31 mouse cellular contexts compared by ENCODE assay signal in the genomic region with DNA sequence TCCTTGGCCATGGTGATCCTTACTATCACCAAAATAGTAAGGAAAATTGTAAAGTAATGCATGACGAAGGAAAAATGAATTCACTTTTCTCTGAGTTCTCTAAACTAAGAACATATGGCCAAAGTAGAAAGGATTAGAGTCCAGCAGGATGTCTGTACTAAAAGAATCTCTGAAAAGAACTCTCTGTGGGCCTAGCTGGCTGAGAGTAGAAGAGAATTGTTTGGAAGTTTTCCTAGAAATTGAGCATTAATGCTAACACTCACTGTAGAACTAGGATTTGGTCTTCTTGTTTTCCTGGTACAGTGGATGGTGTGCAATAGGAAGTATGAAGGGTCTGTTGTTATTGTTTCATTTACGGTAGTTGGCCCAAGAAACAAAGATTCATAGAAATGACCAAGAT. TPM values are rescaled to one million over a fixed set of nuclear protein-coding genes. Genes with fewer than 3 reads are reported as not detected.
"Had no signal": no experiment of that assay in that cellular context is flagged by ENCODE, and none has a peak within 500 bp of the region (broad histone marks: within the 10 kb centered on the region; RNA-seq: fewer than 3 reads in every experiment).

No protein-coding gene starts in this region.

- H3K4me2 ChIP-seq: heart, embryonic 11.5 days; heart, embryonic 13.5 days; heart, embryonic 15.5 days; hindbrain, embryonic 13.5 days; hindbrain, embryonic 15.5 days; kidney, embryonic 15.5 days; limb, embryonic 13.5 days; liver, embryonic 11.5 days; liver, embryonic 13.5 days; liver, embryonic 15.5 days had no signal

- H3K4me3 ChIP-seq: heart, adult 2 months; heart, embryonic 13.5 days; heart, embryonic 15.5 days; hindbrain, embryonic 13.5 days; hindbrain, embryonic 15.5 days; kidney, embryonic 15.5 days; layer of hippocampus, adult 2 months; left cerebral cortex, adult 2 months; limb, embryonic 13.5 days; liver, embryonic 13.5 days; liver, embryonic 15.5 days had no signal

- DNase-seq: gastrocnemius, postnatal 14 days; gastrocnemius, postnatal 36 days; heart, adult 11 months; heart, adult 2 months; heart, postnatal 14 days; heart, postnatal 36 days; kidney, adult 11 months; kidney, adult 2 months; kidney, adult 9 months; kidney, postnatal 14 days; kidney, postnatal 4 days; liver; liver, embryonic 13.5 days had no signal

- H3K9ac ChIP-seq: heart, embryonic 13.5 days; heart, embryonic 15.5 days; hindbrain, embryonic 13.5 days; hindbrain, embryonic 15.5 days; kidney, embryonic 15.5 days; limb, embryonic 13.5 days; liver, embryonic 13.5 days; liver, embryonic 15.5 days had no signal

- ATAC-seq: hindbrain, postnatal 0 days; intestine, embryonic 16.5 days had no signal

- H3K9me3 ChIP-seq: heart, embryonic 13.5 days; heart, embryonic 15.5 days; hindbrain, embryonic 13.5 days; hindbrain, embryonic 15.5 days; kidney, embryonic 15.5 days; limb, embryonic 13.5 days; liver, embryonic 13.5 days; liver, embryonic 15.5 days had no signal

- H3K36me3 ChIP-seq: heart, embryonic 13.5 days; heart, embryonic 15.5 days; hindbrain, embryonic 13.5 days; hindbrain, embryonic 15.5 days; kidney, embryonic 15.5 days; limb, embryonic 13.5 days; liver, embryonic 13.5 days; liver, embryonic 15.5 days had no signal

- H3K27me3 ChIP-seq: heart, embryonic 13.5 days; heart, embryonic 15.5 days; hindbrain, embryonic 15.5 days; kidney, embryonic 15.5 days had no signal

- H3K27ac ChIP-seq: heart, adult 2 months; heart, embryonic 13.5 days; heart, embryonic 15.5 days; hindbrain, embryonic 13.5 days; hindbrain, embryonic 15.5 days; hindbrain, postnatal 0 days; kidney, embryonic 15.5 days; kidney, postnatal 0 days; layer of hippocampus, adult 2 months; left cerebral cortex, adult 2 months; limb, embryonic 13.5 days; liver, embryonic 13.5 days; liver, embryonic 15.5 days had no signal

RNA-seq across cellular contexts. Expression of gene Mfsd4b3, which starts 4.8 kb away (rescaled TPM):
- polyA plus RNA-seq: hindbrain, postnatal 0 days had no signal

RNA-seq across cellular contexts. Expression of gene Mfsd4b2, which starts 28.4 kb away (rescaled TPM):
- polyA plus RNA-seq: heart, adult 2 months; heart, embryonic 11.5 days; heart, embryonic 13.5 days; heart, embryonic 15.5 days; heart, postnatal 0 days; hindbrain, embryonic 11.5 days; hindbrain, embryonic 13.5 days; hindbrain, embryonic 15.5 days; hindbrain, postnatal 0 days; kidney, embryonic 15.5 days; kidney, postnatal 0 days; limb, embryonic 11.5 days; limb, embryonic 13.5 days; liver, embryonic 11.5 days; liver, embryonic 13.5 days; liver, embryonic 15.5 days had no signal

RNA-seq across cellular contexts. Expression of gene Mfsd4b5, which starts 31.3 kb away (rescaled TPM):
- polyA plus RNA-seq: heart, embryonic 11.5 days; heart, embryonic 13.5 days; heart, embryonic 15.5 days; intestine, embryonic 14.5 days had no signal
